Mouse (Mus musculus): ENCODE data around the gene Jade1. TPM values are rescaled to one million over a fixed set of nuclear protein-coding genes. Genes with fewer than 3 reads are reported as not detected.

The Jade1 gene
- polyA plus RNA-seq, 1 experiment from 2014 or later, result 15.6 TPM

GRCm38 (mm10) chr3:41523460-41523859, 32.1 kb upstream of the Jade1 start:
- Histone ChIP-seq H3K4me3 (replicated peaks) (no peak overlapping the region), H3K4me1 (peaks cover 3% of the 10 kb centered on the region; the same call in 1 of the 2 replicates)

GRCm38 (mm10) chr3:41528291-41528969, 27.1 kb upstream of the Jade1 start:
- Histone ChIP-seq H3K4me2 (no peak overlapping the region), H3K27me3 (replicated peaks) (no peaks in the 10 kb centered on the region), H3K27ac (replicated peaks) (no peak overlapping the region), H3K36me3 (no peaks in the 10 kb centered on the region), H3K9me3 (replicated peaks) (no peaks in the 10 kb centered on the region), H3K4me3 (replicated peaks) (no peak overlapping the region), H3K4me1 (0 out of 2 replicates have a peak, but pooled peaks cover 2% of the 10 kb centered on the region), H3K9ac (replicated peaks) (no peak overlapping the region)
- ATAC-seq (ENCODE audit: low FRiP score), result no peak
- WGBS, result 86% methylated on average over 2 of the region's 2 CpGs

More at GRCm38 (mm10) chr3:41523460-41523859, 32.1 kb upstream of the Jade1 start:
- Histone ChIP-seq H3K9ac (replicated peaks) (no peak overlapping the region), H3K9me3 (replicated peaks) (no peaks in the 10 kb centered on the region), H3K36me3 (no peaks in the 10 kb centered on the region), H3K27ac (replicated peaks) (no peak overlapping the region), H3K4me2 (no peak overlapping the region), H3K27me3 (replicated peaks) (no peaks in the 10 kb centered on the region)
- WGBS, result 94% methylated on average over 4 of the region's 4 CpGs
- ATAC-seq (ENCODE audit: low FRiP score), result no peak

- Histone ChIP-seq H3K4me2 (no peak overlapping the region), H3K9me3 (replicated peaks) (no peaks in the 10 kb centered on the region), H3K27me3 (replicated peaks) (no peaks in the 10 kb centered on the region), H3K4me3 (replicated peaks) (no peak overlapping the region), H3K36me3 (no peaks in the 10 kb centered on the region), H3K4me1 (0 out of 2 replicates have a peak, but pooled peaks cover 2% of the 10 kb centered on the region), H3K27ac (replicated peaks) (no peak overlapping the region), H3K9ac (replicated peaks) (no peak overlapping the region)
- 63% methylated on average over 3 of the region's 3 CpGs for WGBS
- no peak for ATAC-seq (ENCODE audit: low FRiP score)
Observed at GRCm38 (mm10) chr3:41530156-41530555, 25.4 kb upstream of the Jade1 start.

GRCm38 (mm10) chr3:41531541-41531940, 24.0 kb upstream of the Jade1 start:
- H3K36me3 ChIP-seq, result no peaks in the 10 kb centered on the region
- no peaks in the 10 kb centered on the region for H3K9me3 ChIP-seq (replicated peaks)
- no peak for ATAC-seq (ENCODE audit: low FRiP score)
- H3K27me3 ChIP-seq (replicated peaks), result no peaks in the 10 kb centered on the region
- H3K4me1 ChIP-seq, result 0 out of 2 replicates have a peak, but pooled peaks cover 2% of the 10 kb centered on the region
- H3K9ac ChIP-seq (replicated peaks), result no peak overlapping the region
- no peak overlapping the region for H3K4me2 ChIP-seq
- H3K4me3 ChIP-seq (replicated peaks), result no peak overlapping the region
- no peak overlapping the region for H3K27ac ChIP-seq (replicated peaks)
- WGBS, result 42% methylated on average over 8 of the region's 8 CpGs

GRCm38 (mm10) chr3:41532109-41532508, 23.4 kb upstream of the Jade1 start:
- 81% methylated on average over 12 of the region's 12 CpGs for WGBS
- Histone ChIP-seq H3K27me3 (replicated peaks) (no peaks in the 10 kb centered on the region), H3K36me3 (no peaks in the 10 kb centered on the region), H3K4me1 (0 out of 2 replicates have a peak, but pooled peaks cover 2% of the 10 kb centered on the region), H3K27ac (replicated peaks) (no peak overlapping the region), H3K4me3 (replicated peaks) (no peak overlapping the region), H3K4me2 (no peak overlapping the region), H3K9me3 (replicated peaks) (no peaks in the 10 kb centered on the region), H3K9ac (replicated peaks) (no peak overlapping the region)
- ATAC-seq (ENCODE audit: low FRiP score), result no peak

- ATAC-seq (ENCODE audit: low FRiP score), result no peak
Observed at GRCm38 (mm10) chr3:41533660-41534059, 21.9 kb upstream of the Jade1 start.

GRCm38 (mm10) chr3:41537957-41538356, 17.6 kb upstream of the Jade1 start:
- Histone ChIP-seq H3K4me2 (no peak overlapping the region), H3K9ac (replicated peaks) (no peak overlapping the region), H3K4me3 (replicated peaks) (no peak overlapping the region), H3K9me3 (replicated peaks) (no peaks in the 10 kb centered on the region), H3K27ac (replicated peaks) (no peak overlapping the region), H3K27me3 (replicated peaks) (no peaks in the 10 kb centered on the region), H3K36me3 (no peaks in the 10 kb centered on the region), H3K4me1 (no peaks in the 10 kb centered on the region)
- no peak for ATAC-seq (ENCODE audit: low FRiP score)
- 90% methylated on average over 2 of the region's 2 CpGs for WGBS

More at GRCm38 (mm10) chr3:41533660-41534059, 21.9 kb upstream of the Jade1 start:
- H3K9me3 ChIP-seq (replicated peaks), result no peaks in the 10 kb centered on the region
- no peak overlapping the region for H3K4me3 ChIP-seq (replicated peaks)
- H3K4me1 ChIP-seq, result 0 out of 2 replicates have a peak, but pooled peaks cover 2% of the 10 kb centered on the region
- H3K36me3 ChIP-seq, result no peaks in the 10 kb centered on the region
- 68% methylated on average over 7 of the region's 7 CpGs for WGBS
- no peaks in the 10 kb centered on the region for H3K27me3 ChIP-seq (replicated peaks)
- no peak overlapping the region for H3K4me2 ChIP-seq
- H3K27ac ChIP-seq (replicated peaks), result no peak overlapping the region
- no peak overlapping the region for H3K9ac ChIP-seq (replicated peaks)

GRCm38 (mm10) chr3:41541313-41541712, 14.2 kb upstream of the Jade1 start:
- H3K27me3 ChIP-seq (replicated peaks), result no peaks in the 10 kb centered on the region

GRCm38 (mm10) chr3:41544451-41544850, 11.1 kb upstream of the Jade1 start:
- Histone ChIP-seq H3K4me2 (no peak overlapping the region), H3K9ac (replicated peaks) (no peak overlapping the region), H3K27me3 (replicated peaks) (no peaks in the 10 kb centered on the region), H3K4me3 (replicated peaks) (no peak overlapping the region), H3K36me3 (no peaks in the 10 kb centered on the region), H3K9me3 (replicated peaks) (no peaks in the 10 kb centered on the region), H3K4me1 (no peaks in the 10 kb centered on the region), H3K27ac (replicated peaks) (no peak overlapping the region)
- 44% methylated on average over 7 of the region's 7 CpGs for WGBS
- ATAC-seq (ENCODE audit: low FRiP score), result no peak

More at GRCm38 (mm10) chr3:41541313-41541712, 14.2 kb upstream of the Jade1 start:
- no peak for ATAC-seq (ENCODE audit: low FRiP score)
- no peak overlapping the region for H3K27ac ChIP-seq (replicated peaks)
- no peak overlapping the region for H3K9ac ChIP-seq (replicated peaks)
- H3K4me3 ChIP-seq (replicated peaks), result no peak overlapping the region
- WGBS, result 86% methylated on average over 3 of the region's 3 CpGs
- no peaks in the 10 kb centered on the region for H3K4me1 ChIP-seq
- no peaks in the 10 kb centered on the region for H3K9me3 ChIP-seq (replicated peaks)
- H3K36me3 ChIP-seq, result no peaks in the 10 kb centered on the region
- H3K4me2 ChIP-seq, result no peak overlapping the region

GRCm38 (mm10) chr3:41547289-41547688, 8.2 kb upstream of the Jade1 start:
- WGBS, result 97% methylated on average over 5 of the region's 5 CpGs
- no peaks in the 10 kb centered on the region for H3K4me1 ChIP-seq
- ATAC-seq (ENCODE audit: low FRiP score), result no peak
- no peaks in the 10 kb centered on the region for H3K9me3 ChIP-seq (replicated peaks)
- no peak overlapping the region for H3K4me2 ChIP-seq
- no peak overlapping the region for H3K4me3 ChIP-seq (replicated peaks)
- H3K9ac ChIP-seq (replicated peaks), result no peak overlapping the region
- no peaks in the 10 kb centered on the region for H3K36me3 ChIP-seq
- no peaks in the 10 kb centered on the region for H3K27me3 ChIP-seq (replicated peaks)
- H3K27ac ChIP-seq (replicated peaks), result no peak overlapping the region

GRCm38 (mm10) chr3:41548238-41548637, 7.3 kb upstream of the Jade1 start:
- H3K9ac ChIP-seq (replicated peaks), result no peak overlapping the region
- H3K9me3 ChIP-seq (replicated peaks), result no peaks in the 10 kb centered on the region
- no peak overlapping the region for H3K4me3 ChIP-seq (replicated peaks)
- no peaks in the 10 kb centered on the region for H3K4me1 ChIP-seq
- WGBS, result 82% methylated on average over 4 of the region's 4 CpGs
- H3K4me2 ChIP-seq, result no peak overlapping the region
- H3K27ac ChIP-seq (replicated peaks), result no peak overlapping the region
- H3K27me3 ChIP-seq (replicated peaks), result no peaks in the 10 kb centered on the region
- no peak for ATAC-seq (ENCODE audit: low FRiP score)
- H3K36me3 ChIP-seq, result no peaks in the 10 kb centered on the region

GRCm38 (mm10) chr3:41551671-41552070, 3.9 kb upstream of the Jade1 start:
- no peak overlapping the region for H3K4me2 ChIP-seq
- 68% methylated on average over 3 of the region's 3 CpGs for WGBS
- no peak overlapping the region for H3K9ac ChIP-seq (replicated peaks)

More at GRCm38 (mm10) chr3:41551671-41552070, 3.9 kb upstream of the Jade1 start:
- no peaks in the 10 kb centered on the region for H3K36me3 ChIP-seq
- H3K4me3 ChIP-seq (replicated peaks), result no peak overlapping the region
- no peaks in the 10 kb centered on the region for H3K27me3 ChIP-seq (replicated peaks)
- H3K9me3 ChIP-seq (replicated peaks), result no peaks in the 10 kb centered on the region
- H3K27ac ChIP-seq (replicated peaks), result no peak overlapping the region
- ATAC-seq (ENCODE audit: low FRiP score), result no peak
- no peaks in the 10 kb centered on the region for H3K4me1 ChIP-seq

All from neural tube, embryonic 15.5 days (tissue).